Mouse (Mus musculus) liver, embryonic 14.5 days (tissue): ENCODE data around the gene Pnpla2.

Source experiments
- CTCF ChIP-seq: IDR thresholded peaks from 2 replicates; pipeline ENCODE4 v1.5.1; 2016; ENCODE audit warnings: antibody characterized with exemption, low read depth, control low read depth
- EP300 ChIP-seq: IDR thresholded peaks from 2 replicates; pipeline ENCODE4 v1.6.1; 2016; ENCODE audit warnings: antibody characterized with exemption, low read depth

- no peak for TF ChIP-seq CTCF
- no peak for TF ChIP-seq EP300
Observed at GRCm38 (mm10) chr7:141472226-141472625, 17.2 kb downstream of the Pnpla2 start.
